In the genomic region with DNA sequence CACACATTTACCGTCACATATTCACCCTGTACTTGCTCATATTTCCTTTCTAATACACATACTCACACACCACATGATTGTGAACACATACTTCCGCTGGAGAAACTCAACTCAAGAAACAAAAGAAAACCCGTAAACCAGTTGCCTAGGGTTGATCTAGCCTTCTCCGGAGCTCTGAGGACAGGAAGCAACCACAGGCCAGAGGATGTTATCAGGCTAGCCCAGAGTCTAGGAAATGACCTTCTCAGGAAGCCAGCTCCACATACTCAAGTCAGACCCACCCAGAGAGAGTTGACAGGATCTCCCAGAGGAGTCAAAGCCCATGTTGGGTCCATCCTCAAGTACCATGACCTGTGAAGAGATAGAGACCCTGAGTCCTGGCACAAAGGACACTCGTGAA, we compare ENCODE assay signal across 18 mouse cellular contexts. TPM values are rescaled to one million over a fixed set of nuclear protein-coding genes. Genes with fewer than 3 reads are reported as not detected.
DNase-seq lines count a peak whose midpoint lies in the region; ATAC-seq and TF ChIP-seq lines count a peak whose summit lies in the region.
"Had no signal": no experiment of that assay in that cellular context is flagged by ENCODE, and none has a peak within 500 bp of the region (broad histone marks: within the 10 kb centered on the region; RNA-seq: fewer than 3 reads in every experiment).

No protein-coding gene starts in this region.

- H3K9me3 ChIP-seq in heart, embryonic 11.5 days (replicated peaks; ENCODE audit: control insufficient read depth, low read length) = no peaks in the 10 kb centered on the region
- no peaks in the 10 kb centered on the region for H3K9me3 ChIP-seq in liver, postnatal 0 days (ENCODE audit: low read length)
- H3K9me3 ChIP-seq: forebrain, embryonic 13.5 days; lung, embryonic 15.5 days; midbrain, embryonic 15.5 days; neural tube, embryonic 13.5 days had no signal

- no peak for ATAC-seq in heart, embryonic 11.5 days (replicated peaks; ENCODE audit: insufficient number of reproducible peaks, low FRiP score, low TSS enrichment)
- peak; percentile 72 for ATAC-seq in liver, postnatal 0 days
- no peak for ATAC-seq in cerebellum, adult (ENCODE audit: insufficient number of reproducible peaks, low FRiP score, low TSS enrichment)
- ATAC-seq: forebrain, embryonic 13.5 days; hindbrain, embryonic 16.5 days; midbrain, embryonic 15.5 days had no signal

- WGBS in heart, embryonic 11.5 days (ENCODE audit: insufficient replicate concordance) = 57% methylated on average over 5 of the region's 5 CpGs
- 52% methylated on average over 5 of the region's 5 CpGs for WGBS in liver, postnatal 0 days (ENCODE audit: insufficient replicate concordance)

- no peak for TF ChIP-seq CTCF in liver, postnatal 0 days (IDR thresholded peaks at IDR 0.05; ENCODE audit: low read depth)

- no peak overlapping the region for H3K4me2 ChIP-seq in heart, embryonic 11.5 days
- no peak overlapping the region for H3K4me2 ChIP-seq in liver, postnatal 0 days (ENCODE audit: low read depth, low read length)
- H3K4me2 ChIP-seq: embryonic facial prominence, embryonic 13.5 days; forebrain, embryonic 13.5 days; lung, embryonic 15.5 days; midbrain, embryonic 15.5 days; neural tube, embryonic 13.5 days had no signal

- no peak overlapping the region for H3K9ac ChIP-seq in heart, embryonic 11.5 days (ENCODE audit: low read depth, low read length)
- H3K9ac ChIP-seq in liver, postnatal 0 days (replicated peaks) = no peak overlapping the region
- H3K9ac ChIP-seq: embryonic facial prominence, embryonic 13.5 days; forebrain, embryonic 13.5 days; lung, embryonic 15.5 days; midbrain, embryonic 15.5 days; neural tube, embryonic 13.5 days had no signal

- H3K27me3 ChIP-seq in heart, embryonic 11.5 days (ENCODE audit: control insufficient read depth, insufficient read depth, low read length) = no peaks in the 10 kb centered on the region
- no peaks in the 10 kb centered on the region for H3K27me3 ChIP-seq in liver, postnatal 0 days (ENCODE audit: insufficient read depth, low read length)
- H3K27me3 ChIP-seq: embryonic facial prominence, embryonic 13.5 days; forebrain, embryonic 13.5 days; lung, embryonic 15.5 days; midbrain, embryonic 15.5 days; neural tube, embryonic 13.5 days had no signal

- peak; percentile 52 for DNase-seq in heart, adult 8-10 months (ENCODE audit: low spot score)
- peak; percentile 26 for DNase-seq in CD4-positive helper T cell, adult 2 months (ENCODE audit: low read depth, low spot score)
- DNase-seq in liver, postnatal 0 days = no peak
- no peak for DNase-seq in adrenal gland, postnatal 25 days
- no peak for DNase-seq in layer of hippocampus, adult 18-20 months (ENCODE audit: low spot score in 2 of 2)
- DNase-seq: cerebellum, postnatal 14 days; gastrocnemius, postnatal 10 days; right cerebral cortex, adult 18-20 months had no signal

- H3K4me1 ChIP-seq in heart, embryonic 11.5 days (ENCODE audit: control insufficient read depth, insufficient read depth, low read length) = peaks cover 23% of the 10 kb centered on the region
- peaks cover 41% of the 10 kb centered on the region for H3K4me1 ChIP-seq in brown adipose tissue, adult 24 weeks (ENCODE audit: control insufficient read depth, insufficient read depth, insufficient read length, low read length)
- H3K4me1 ChIP-seq in liver, postnatal 0 days (ENCODE audit: insufficient read depth) = peaks cover 5% of the 10 kb centered on the region
- H3K4me1 ChIP-seq: lung, embryonic 15.5 days; neural tube, embryonic 13.5 days had no signal

- no peaks in the 10 kb centered on the region for H3K36me3 ChIP-seq in heart, embryonic 11.5 days (ENCODE audit: control insufficient read depth, insufficient read depth, low read length)
- H3K36me3 ChIP-seq in liver, postnatal 0 days (replicated peaks; ENCODE audit: insufficient read depth, low read length) = no peaks in the 10 kb centered on the region
- H3K36me3 ChIP-seq: lung, embryonic 15.5 days; midbrain, embryonic 15.5 days had no signal

- H3K27ac ChIP-seq in heart, embryonic 11.5 days (ENCODE audit: low read depth, low read length) = no peak overlapping the region
- H3K27ac ChIP-seq in brown adipose tissue, adult 24 weeks (replicated peaks; ENCODE audit: low read depth, low read length) = peak overlapping the region; percentile 64
- peak overlapping the region; percentile 62 for H3K27ac ChIP-seq in liver, postnatal 0 days (ENCODE audit: low read depth)
- H3K27ac ChIP-seq: embryonic facial prominence, embryonic 13.5 days; forebrain, embryonic 13.5 days; layer of hippocampus, adult 2 months; lung, embryonic 15.5 days; midbrain, embryonic 15.5 days; neural tube, embryonic 13.5 days had no signal

- no peak for TF ChIP-seq EP300 in liver, postnatal 0 days (IDR thresholded peaks at IDR 0.05; ENCODE audit: low read depth)

- no peak overlapping the region for H3K4me3 ChIP-seq in heart, embryonic 11.5 days (ENCODE audit: low read depth, low read length)
- H3K4me3 ChIP-seq in brown adipose tissue, adult 24 weeks (ENCODE audit: insufficient read depth, low read depth, low read length) = no peak overlapping the region
- H3K4me3 ChIP-seq in liver, postnatal 0 days (ENCODE audit: low read depth, low read length) = no peak overlapping the region
- H3K4me3 ChIP-seq: embryonic facial prominence, embryonic 13.5 days; forebrain, embryonic 13.5 days; layer of hippocampus, adult 2 months; lung, embryonic 15.5 days; midbrain, embryonic 15.5 days; neural tube, embryonic 13.5 days had no signal

RNA-seq across cellular contexts. Expression of gene Ttc7b, which starts 12.0 kb away (rescaled TPM):
- 10 to 100 TPM; 78.8 to 94.4 (median 86.7) TPM for total RNA-seq in heart, adult 8-10 months (2022)
- polyA plus RNA-seq in heart, embryonic 11.5 days (2014; fragmentation: Nextera tagmentation; extraction: Ambion mirVana) = 9.7 and 11.4 TPM in 2 replicates
- 37.7 and 42.9 TPM in 2 replicates for polyA plus RNA-seq in brown adipose tissue, adult 24 weeks (2012; ENCODE audit: insufficient read depth, insufficient read length, missing spikeins)
- 2.2 and 3.3 TPM in 2 replicates for polyA plus RNA-seq in liver, postnatal 0 days (2015; fragmentation: Nextera tagmentation; extraction: Ambion mirVana)
- total RNA-seq in adrenal gland, postnatal 25 days (2021) = 72.3 and 92.8 TPM in 2 replicates
- total RNA-seq in layer of hippocampus, adult 18-20 months (2021) = 100 to 1,000 TPM; 168 to 176 TPM

Comparison
In these comparisons a context has a peak if more than half of its experiments do, and no peak if none do; other contexts are left out.
1. DNase-seq: peak in heart, adult 8-10 months (single experiment) and CD4-positive helper T cell, adult 2 months (single experiment); none in liver, postnatal 0 days (single experiment), adrenal gland, postnatal 25 days (single experiment) and layer of hippocampus, adult 18-20 months (0 of 2).